Mouse (Mus musculus): ENCODE measurements around the gene Larp1. TPM values are rescaled to one million over a fixed set of nuclear protein-coding genes. Genes with fewer than 3 reads are reported as not detected.
A peak's percentile ranks its signal among the peaks of the same experiment; 100 is the strongest.

Larp1 gene
- total and polyA plus RNA-seq, 2 experiments from 2014 or later, result 14.9 to 41.0 TPM

DNA sequence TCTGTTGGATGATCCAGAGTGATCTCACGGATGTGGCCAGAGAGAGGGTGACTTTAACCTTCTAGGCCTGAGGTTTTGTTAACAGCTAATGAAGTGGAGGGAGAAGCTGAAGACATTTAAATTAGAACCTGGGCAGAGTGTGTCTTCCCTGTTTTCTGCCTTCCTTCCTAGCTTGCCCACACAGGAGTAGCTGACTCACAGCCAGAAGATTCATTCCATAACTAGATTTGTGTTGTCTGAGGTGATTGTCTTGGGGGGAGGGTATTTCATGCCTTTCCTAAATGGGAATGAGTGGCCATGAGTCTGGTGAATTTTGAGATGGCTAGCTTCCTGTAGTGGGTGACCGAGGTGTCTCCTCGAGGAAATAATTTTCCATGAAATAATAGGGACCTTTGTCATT lies 7.5 kb downstream of the Larp1 start:
- DNase-seq (ENCODE audit: low spot score) (no peak), ATAC-seq (no peak)
- WGBS, result 56% methylated on average over 3 of the region's 3 CpGs
- Histone ChIP-seq H3K27me3 (ENCODE audit: insufficient read depth, low read length) (no peaks in the 10 kb centered on the region), H3K4me1 (ENCODE audit: insufficient read depth, low read length) (peaks cover 6% of the 10 kb centered on the region), H3K36me3 (ENCODE audit: insufficient read depth, low read length) (no peaks in the 10 kb centered on the region), H3K4me2 (ENCODE audit: low read depth, low read length) (no peak overlapping the region), H3K27ac (no peak overlapping the region), H3K9ac (replicated peaks; ENCODE audit: low read length) (no peak overlapping the region), H3K9me3 (ENCODE audit: low read length) (no peaks in the 10 kb centered on the region), H3K4me3 (ENCODE audit: low read length) (no peak overlapping the region)
- TF ChIP-seq CTCF (IDR thresholded peaks at IDR 0.05; ENCODE audit: low read depth), result no peak

DNA sequence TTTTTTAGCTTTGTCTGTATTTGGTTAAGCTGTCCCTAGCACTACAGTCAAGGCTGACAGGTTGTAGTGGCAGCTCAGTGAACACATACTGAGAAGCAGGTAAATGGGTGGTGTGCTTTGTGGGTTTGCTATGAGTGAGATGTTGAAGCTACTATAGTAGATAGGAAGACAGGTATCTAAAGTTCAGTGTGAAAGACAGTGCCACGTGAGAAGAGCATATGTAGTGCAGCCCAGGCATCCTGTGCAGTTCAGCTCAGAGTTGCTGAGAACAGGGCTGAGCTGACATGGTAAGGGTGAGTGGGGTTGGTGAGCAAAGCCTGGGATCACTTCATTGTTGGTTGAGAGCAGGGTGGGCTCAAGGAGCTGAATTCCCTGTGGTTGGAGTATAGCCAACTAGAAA lies 8.6 kb downstream of the Larp1 start:
- no peak overlapping the region for H3K9ac ChIP-seq (replicated peaks; ENCODE audit: low read length)
- H3K4me1 ChIP-seq (ENCODE audit: insufficient read depth, low read length), result peaks cover 10% of the 10 kb centered on the region
- H3K4me3 ChIP-seq (ENCODE audit: low read length), result no peak overlapping the region
- no peaks in the 10 kb centered on the region for H3K36me3 ChIP-seq (ENCODE audit: insufficient read depth, low read length)
- ATAC-seq, result no peak
- no peak for DNase-seq (ENCODE audit: low spot score)
- no peak for TF ChIP-seq CTCF (IDR thresholded peaks at IDR 0.05; ENCODE audit: low read depth)
- H3K27me3 ChIP-seq (ENCODE audit: insufficient read depth, low read length), result no peaks in the 10 kb centered on the region
- H3K4me2 ChIP-seq (ENCODE audit: low read depth, low read length), result no peak overlapping the region
- H3K9me3 ChIP-seq (ENCODE audit: low read length), result no peaks in the 10 kb centered on the region
- H3K27ac ChIP-seq, result no peak overlapping the region
- WGBS, result 70% methylated on average over 1 of the region's 1 CpGs

DNA sequence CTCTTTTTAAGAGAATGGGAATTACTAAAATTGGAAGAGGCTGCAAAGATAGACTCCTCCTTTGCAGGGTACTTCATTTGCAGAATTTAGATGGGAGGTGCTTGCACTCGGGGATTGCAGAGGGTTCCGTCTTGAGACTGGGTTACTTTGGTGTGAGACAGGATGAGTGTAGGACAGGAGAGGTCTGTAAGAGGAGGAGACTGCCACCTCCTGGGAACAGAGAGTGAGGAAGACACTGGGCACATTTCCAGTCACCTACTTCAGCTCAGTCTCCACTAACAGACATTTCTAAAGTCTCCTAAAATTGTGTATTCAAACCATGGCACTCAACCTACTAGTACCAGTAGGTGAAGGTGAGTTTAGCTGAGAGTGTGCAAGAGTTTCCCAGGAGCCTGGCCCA lies 9.4 kb downstream of the Larp1 start:
- ATAC-seq (no peak), DNase-seq (ENCODE audit: low spot score) (no peak)
- Histone ChIP-seq H3K4me3 (ENCODE audit: low read length) (no peak overlapping the region), H3K4me2 (ENCODE audit: low read depth, low read length) (no peak overlapping the region), H3K9ac (replicated peaks; ENCODE audit: low read length) (no peak overlapping the region), H3K9me3 (ENCODE audit: low read length) (no peaks in the 10 kb centered on the region), H3K36me3 (ENCODE audit: insufficient read depth, low read length) (no peaks in the 10 kb centered on the region), H3K27ac (no peak overlapping the region), H3K27me3 (ENCODE audit: insufficient read depth, low read length) (no peaks in the 10 kb centered on the region), H3K4me1 (ENCODE audit: insufficient read depth, low read length) (peaks cover 10% of the 10 kb centered on the region)
- 0 out of 2 replicates have a peak, but pooled peaks have one; percentile 24 for TF ChIP-seq CTCF (IDR thresholded peaks at IDR 0.05; ENCODE audit: low read depth)
- WGBS, result 66% methylated on average over 2 of the region's 2 CpGs

DNA sequence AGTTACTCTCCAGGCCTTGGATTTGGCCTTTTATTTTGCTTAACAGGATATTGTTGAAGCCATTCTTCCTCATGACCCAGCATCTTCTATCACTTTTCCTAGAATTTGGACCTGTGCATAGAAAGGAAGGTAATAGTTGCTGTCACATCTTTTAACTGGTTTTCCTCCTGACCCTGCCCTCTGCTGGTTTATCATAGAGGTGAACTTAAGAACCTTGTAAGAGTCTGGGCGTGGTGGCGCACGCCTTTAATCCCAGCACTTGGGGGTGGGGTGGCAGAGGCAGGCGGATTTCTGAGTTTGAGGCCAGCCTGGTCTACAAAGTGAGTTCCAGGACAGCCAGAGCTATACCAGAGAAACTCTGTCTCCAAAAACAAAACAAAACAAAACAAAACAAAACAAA lies 9.8 kb downstream of the Larp1 start:
- H3K4me1 ChIP-seq (ENCODE audit: insufficient read depth, low read length), result peaks cover 10% of the 10 kb centered on the region

GRCm38 (mm10) chr11:58021095-58021494 lies 12.2 kb downstream of the Larp1 start:
- DNase-seq (ENCODE audit: low spot score) (no peak), ATAC-seq (no peak)
- Histone ChIP-seq H3K36me3 (ENCODE audit: insufficient read depth, low read length) (no peaks in the 10 kb centered on the region), H3K4me1 (ENCODE audit: insufficient read depth, low read length) (peaks cover 10% of the 10 kb centered on the region), H3K9ac (replicated peaks; ENCODE audit: low read length) (no peak overlapping the region), H3K27ac (no peak overlapping the region), H3K9me3 (ENCODE audit: low read length) (no peaks in the 10 kb centered on the region), H3K4me3 (ENCODE audit: low read length) (no peak overlapping the region), H3K4me2 (ENCODE audit: low read depth, low read length) (no peak overlapping the region), H3K27me3 (ENCODE audit: insufficient read depth, low read length) (no peaks in the 10 kb centered on the region)
- no peak for TF ChIP-seq CTCF (IDR thresholded peaks at IDR 0.05; ENCODE audit: low read depth)
- WGBS, result 72% methylated on average over 1 of the region's 1 CpGs

More for the DNA sequence above, 9.8 kb downstream of the Larp1 start:
- Histone ChIP-seq H3K4me2 (ENCODE audit: low read depth, low read length) (no peak overlapping the region), H3K36me3 (ENCODE audit: insufficient read depth, low read length) (no peaks in the 10 kb centered on the region), H3K4me3 (ENCODE audit: low read length) (no peak overlapping the region), H3K27me3 (ENCODE audit: insufficient read depth, low read length) (no peaks in the 10 kb centered on the region), H3K27ac (no peak overlapping the region), H3K9ac (replicated peaks; ENCODE audit: low read length) (no peak overlapping the region), H3K9me3 (ENCODE audit: low read length) (no peaks in the 10 kb centered on the region)
- ATAC-seq (no peak), DNase-seq (ENCODE audit: low spot score) (no peak)
- TF ChIP-seq CTCF (IDR thresholded peaks at IDR 0.05; ENCODE audit: low read depth), result no peak
- 97% methylated on average over 4 of the region's 4 CpGs for WGBS

DNA sequence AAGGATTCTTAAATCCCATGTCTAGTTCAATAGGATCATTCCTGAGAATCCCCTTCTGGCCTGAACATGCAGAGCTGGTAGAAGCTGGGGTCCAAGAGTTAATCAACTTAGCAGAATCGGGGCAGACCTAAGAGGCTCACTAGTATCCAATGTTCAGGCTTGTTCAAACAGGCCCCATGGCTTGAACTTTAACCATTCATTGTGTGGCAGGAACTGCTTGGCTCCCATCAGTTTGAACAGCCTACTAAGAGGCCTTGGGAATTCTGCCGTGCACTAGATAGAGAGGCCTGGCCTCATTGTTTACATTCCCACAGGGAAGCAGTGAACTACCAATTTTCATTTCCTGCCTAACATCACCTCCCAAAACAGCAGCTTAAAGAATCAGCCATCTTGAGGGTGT lies 12.8 kb downstream of the Larp1 start:
- Histone ChIP-seq H3K4me1 (ENCODE audit: insufficient read depth, low read length) (peaks cover 10% of the 10 kb centered on the region), H3K9me3 (ENCODE audit: low read length) (no peaks in the 10 kb centered on the region), H3K4me3 (ENCODE audit: low read length) (no peak overlapping the region), H3K36me3 (ENCODE audit: insufficient read depth, low read length) (no peaks in the 10 kb centered on the region), H3K27ac (peak overlapping the region; percentile 22; the same call in 1 of the 2 replicates), H3K27me3 (ENCODE audit: insufficient read depth, low read length) (no peaks in the 10 kb centered on the region), H3K9ac (replicated peaks; ENCODE audit: low read length) (no peak overlapping the region), H3K4me2 (ENCODE audit: low read depth, low read length) (no peak overlapping the region)
- 44% methylated on average over 2 of the region's 2 CpGs for WGBS
- no peak for TF ChIP-seq CTCF (IDR thresholded peaks at IDR 0.05; ENCODE audit: low read depth)
- DNase-seq (ENCODE audit: low spot score) (no peak), ATAC-seq (no peak)

DNA sequence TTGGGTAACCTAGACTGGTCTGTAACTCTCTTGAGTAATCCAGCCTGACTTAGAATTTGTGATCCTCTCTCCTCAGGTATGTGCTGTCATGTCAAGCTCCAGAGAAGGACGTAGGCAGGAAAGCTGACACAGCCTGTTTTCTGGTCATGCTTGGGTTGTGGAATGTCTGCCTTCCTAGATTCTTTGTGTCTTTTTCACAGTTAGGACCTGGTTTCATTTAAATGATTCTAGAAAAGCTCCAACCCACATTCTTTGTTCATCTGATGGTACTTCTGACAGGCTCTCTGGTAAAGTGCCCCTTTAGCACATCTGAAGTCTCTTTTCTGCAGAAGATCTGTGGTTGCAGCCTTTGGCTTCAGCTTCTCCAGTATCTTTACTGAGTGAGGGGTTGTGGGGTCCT lies 15.4 kb downstream of the Larp1 start:
- ATAC-seq (no peak), DNase-seq (ENCODE audit: low spot score) (no peak)
- no peaks in the 10 kb centered on the region for H3K9me3 ChIP-seq (ENCODE audit: low read length)
- H3K4me3 ChIP-seq (ENCODE audit: low read length), result no peak overlapping the region
- TF ChIP-seq CTCF (IDR thresholded peaks at IDR 0.05; ENCODE audit: low read depth), result no peak
- no peaks in the 10 kb centered on the region for H3K36me3 ChIP-seq (ENCODE audit: insufficient read depth, low read length)
- H3K27ac ChIP-seq, result no peak overlapping the region
- no peak overlapping the region for H3K9ac ChIP-seq (replicated peaks; ENCODE audit: low read length)
- H3K4me2 ChIP-seq (ENCODE audit: low read depth, low read length), result no peak overlapping the region
- WGBS, result 83% methylated on average over 1 of the region's 1 CpGs
- H3K4me1 ChIP-seq (ENCODE audit: insufficient read depth, low read length), result peaks cover 10% of the 10 kb centered on the region
- no peaks in the 10 kb centered on the region for H3K27me3 ChIP-seq (ENCODE audit: insufficient read depth, low read length)
